In the genomic region with DNA sequence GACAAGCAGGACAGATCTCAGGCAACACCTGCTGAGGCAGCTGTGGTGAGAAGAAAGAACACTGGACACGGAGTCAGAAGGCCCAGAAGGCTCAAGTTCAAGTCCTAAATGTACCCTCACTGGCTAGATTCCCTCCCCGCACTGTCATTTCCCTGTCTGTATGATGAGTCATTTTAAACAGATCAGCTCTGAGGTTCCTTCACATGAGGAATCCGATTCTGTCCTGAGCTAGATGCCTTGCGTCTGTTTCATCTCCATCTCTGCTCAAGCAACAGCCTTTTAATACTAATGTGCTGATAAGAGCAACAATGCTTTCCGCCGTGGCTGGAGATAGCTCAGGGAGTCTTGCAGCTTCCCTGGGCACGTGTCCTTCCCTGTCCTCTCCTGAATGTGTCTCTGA, we compare ENCODE assay signal across 21 mouse cellular contexts. TPM values are rescaled to one million over a fixed set of nuclear protein-coding genes. Genes with fewer than 3 reads are reported as not detected.
DNase-seq lines count a peak whose midpoint lies in the region; ATAC-seq and TF ChIP-seq lines count a peak whose summit lies in the region.
"Had no signal": no experiment of that assay in that cellular context is flagged by ENCODE, and none has a peak within 500 bp of the region (broad histone marks: within the 10 kb centered on the region; RNA-seq: fewer than 3 reads in every experiment).

No protein-coding gene starts in this region.

- 22% methylated on average over 7 of the region's 7 CpGs for WGBS in heart, embryonic 10.5 days
- 79% methylated on average over 7 of the region's 7 CpGs for WGBS in midbrain, embryonic 10.5 days
- WGBS in midbrain, embryonic 11.5 days: 82% methylated on average over 7 of the region's 7 CpGs
- 53% methylated on average over 7 of the region's 7 CpGs for WGBS in liver, postnatal 0 days (ENCODE audit: insufficient replicate concordance)

- H3K36me3 ChIP-seq in heart, embryonic 10.5 days: no peaks in the 10 kb centered on the region
- no peaks in the 10 kb centered on the region for H3K36me3 ChIP-seq in midbrain, embryonic 10.5 days
- no peaks in the 10 kb centered on the region for H3K36me3 ChIP-seq in midbrain, embryonic 11.5 days (ENCODE audit: control insufficient read depth, insufficient read depth, low read length)
- H3K36me3 ChIP-seq in liver, postnatal 0 days (replicated peaks; ENCODE audit: insufficient read depth, low read length): no peaks in the 10 kb centered on the region
- H3K36me3 ChIP-seq: embryonic facial prominence, embryonic 10.5 days; intestine, embryonic 15.5 days; kidney, embryonic 15.5 days; limb, embryonic 10.5 days had no signal

- no peak for TF ChIP-seq EP300 in liver, postnatal 0 days (IDR thresholded peaks at IDR 0.05; ENCODE audit: low read depth)

- peak; percentile 31 for DNase-seq in adrenal gland, adult 2 months
- DNase-seq in adrenal gland, adult 8-10 months: no peak
- no peak for DNase-seq in heart, embryonic 10.5 days (ENCODE audit: low spot score)
- DNase-seq in heart, postnatal 4 days: no peak
- DNase-seq in midbrain, embryonic 10.5 days (ENCODE audit: low spot score): no peak
- no peak for DNase-seq in midbrain, embryonic 11.5 days (ENCODE audit: low spot score, missing footprints)
- no peak for DNase-seq in liver, postnatal 0 days
- no peak for DNase-seq in urinary bladder, postnatal 25 days (ENCODE audit: low spot score)
- DNase-seq: cerebellum, postnatal 36 days; gastrocnemius, postnatal 14 days; heart, postnatal 10 days; layer of hippocampus, postnatal 36 days; thymus, postnatal 14 days had no signal

- no peak overlapping the region for H3K9ac ChIP-seq in midbrain, embryonic 11.5 days (ENCODE audit: low read length)
- H3K9ac ChIP-seq in liver, postnatal 0 days (replicated peaks): no peak overlapping the region
- H3K9ac ChIP-seq: intestine, embryonic 15.5 days; kidney, embryonic 15.5 days had no signal

- H3K27ac ChIP-seq in heart, embryonic 10.5 days: peak overlapping the region; percentile 23; the same call in 1 of the 2 replicates
- peak overlapping the region; percentile 60; the same call in 1 of the 2 replicates for H3K27ac ChIP-seq in midbrain, embryonic 10.5 days (replicated peaks)
- no peak overlapping the region for H3K27ac ChIP-seq in midbrain, embryonic 11.5 days (ENCODE audit: low read depth, low read length)
- H3K27ac ChIP-seq in liver, postnatal 0 days (ENCODE audit: low read depth): no peak overlapping the region
- H3K27ac ChIP-seq: embryonic facial prominence, embryonic 10.5 days; intestine, embryonic 15.5 days; kidney, embryonic 15.5 days; limb, embryonic 10.5 days; stomach, postnatal 0 days had no signal

- H3K4me3 ChIP-seq in heart, embryonic 10.5 days: no peak overlapping the region
- H3K4me3 ChIP-seq in midbrain, embryonic 10.5 days: no peak overlapping the region
- no peak overlapping the region for H3K4me3 ChIP-seq in midbrain, embryonic 11.5 days (ENCODE audit: low read depth, low read length)
- no peak overlapping the region for H3K4me3 ChIP-seq in liver, postnatal 0 days (ENCODE audit: low read depth, low read length)
- H3K4me3 ChIP-seq: embryonic facial prominence, embryonic 10.5 days; intestine, embryonic 15.5 days; kidney, embryonic 15.5 days; limb, embryonic 10.5 days; myocyte had no signal

- peaks cover 60% of the 10 kb centered on the region for H3K27me3 ChIP-seq in heart, embryonic 10.5 days (ENCODE audit: insufficient read depth, poor library complexity, severe bottlenecking)
- peaks cover 3% of the 10 kb centered on the region for H3K27me3 ChIP-seq in midbrain, embryonic 10.5 days (ENCODE audit: low read depth, poor library complexity, severe bottlenecking)
- H3K27me3 ChIP-seq in midbrain, embryonic 11.5 days (ENCODE audit: control insufficient read depth, insufficient read depth, low read length): no peaks in the 10 kb centered on the region
- no peaks in the 10 kb centered on the region for H3K27me3 ChIP-seq in liver, postnatal 0 days (ENCODE audit: insufficient read depth, low read length)
- H3K27me3 ChIP-seq: intestine, embryonic 15.5 days had no signal

- no peak for TF ChIP-seq CTCF in liver, postnatal 0 days (IDR thresholded peaks at IDR 0.05; ENCODE audit: low read depth)

- peaks cover 22% of the 10 kb centered on the region for H3K4me1 ChIP-seq in heart, embryonic 10.5 days
- H3K4me1 ChIP-seq in midbrain, embryonic 10.5 days: peaks cover 57% of the 10 kb centered on the region
- peaks cover 19% of the 10 kb centered on the region for H3K4me1 ChIP-seq in midbrain, embryonic 11.5 days (ENCODE audit: control insufficient read depth, insufficient read depth, low read length)
- no peaks in the 10 kb centered on the region for H3K4me1 ChIP-seq in liver, postnatal 0 days (ENCODE audit: insufficient read depth)

- H3K9me3 ChIP-seq in heart, embryonic 10.5 days: no peaks in the 10 kb centered on the region
- no peaks in the 10 kb centered on the region for H3K9me3 ChIP-seq in midbrain, embryonic 10.5 days (replicated peaks)
- H3K9me3 ChIP-seq in midbrain, embryonic 11.5 days (ENCODE audit: control insufficient read depth, low read length): no peaks in the 10 kb centered on the region
- H3K9me3 ChIP-seq in liver, postnatal 0 days (ENCODE audit: low read length): no peaks in the 10 kb centered on the region
- H3K9me3 ChIP-seq: embryonic facial prominence, embryonic 10.5 days; intestine, embryonic 15.5 days; kidney, embryonic 15.5 days; limb, embryonic 10.5 days had no signal

- no peak overlapping the region for H3K4me2 ChIP-seq in midbrain, embryonic 11.5 days
- H3K4me2 ChIP-seq in liver, postnatal 0 days (ENCODE audit: low read depth, low read length): no peak overlapping the region
- H3K4me2 ChIP-seq: intestine, embryonic 15.5 days; kidney, embryonic 15.5 days; liver, embryonic 11.5 days had no signal

- no peak for ATAC-seq in midbrain, embryonic 11.5 days (ENCODE audit: low FRiP score)
- ATAC-seq in liver, postnatal 0 days: no peak
- ATAC-seq: intestine, embryonic 15.5 days had no signal

RNA-seq across cellular contexts. Expression of gene Cntn2, which starts 22.7 kb away (rescaled TPM):
- not detected for total RNA-seq in adrenal gland, adult 2 months (2021)
- polyA plus RNA-seq in adrenal gland, adult 2 months (2012; rRNA removed): 0.07 and 0.22 TPM in 2 replicates
- total RNA-seq in adrenal gland, adult 8-10 months (2022): under 1 TPM; 0.10 to 0.34 (median 0.18) TPM
- 0.14 and 0.67 TPM in 2 replicates for polyA plus RNA-seq in heart, embryonic 10.5 days (2016; fragmentation: Nextera tagmentation; extraction: Ambion mirVana)
- total RNA-seq in heart, postnatal 4 days (2021): 1 to 10 TPM; 2.1 to 3.0 TPM
- polyA plus RNA-seq in midbrain, embryonic 10.5 days (2016; fragmentation: Nextera tagmentation; extraction: Ambion mirVana): 14.2 and 34.9 TPM in 2 replicates
- 30.9 and 31.4 TPM in 2 replicates for polyA plus RNA-seq in midbrain, embryonic 11.5 days (2014; fragmentation: Nextera tagmentation; extraction: Ambion mirVana)
- polyA plus RNA-seq in liver, postnatal 0 days (2015; fragmentation: Nextera tagmentation; extraction: Ambion mirVana): 0.02 and 0.20 TPM in 2 replicates
- total RNA-seq: megakaryocyte progenitor cell, adult 5-6 weeks had no signal
- polyA plus RNA-seq: myocyte had no signal

RNA-seq across cellular contexts. Expression of gene Tmem81, which starts 59.7 kb away (rescaled TPM):
- total RNA-seq in adrenal gland, adult 2 months (2021): 1 to 10 TPM; 3.3 to 5.4 TPM
- 1.5 and 1.7 TPM in 2 replicates for polyA plus RNA-seq in adrenal gland, adult 2 months (2012; rRNA removed)
- 1 to 10 TPM; 4.2 to 9.0 (median 7.1) TPM for total RNA-seq in adrenal gland, adult 8-10 months (2022)
- 1.2 and 1.3 TPM in 2 replicates for polyA plus RNA-seq in heart, embryonic 10.5 days (2016; fragmentation: Nextera tagmentation; extraction: Ambion mirVana)
- total RNA-seq in heart, postnatal 4 days (2021): 1 to 10 TPM; 1.9 to 2.0 TPM
- 1.2 and 1.6 TPM in 2 replicates for polyA plus RNA-seq in midbrain, embryonic 10.5 days (2016; fragmentation: Nextera tagmentation; extraction: Ambion mirVana)
- polyA plus RNA-seq in midbrain, embryonic 11.5 days (2014; fragmentation: Nextera tagmentation; extraction: Ambion mirVana): 0.86 and 1.5 TPM in 2 replicates
- polyA plus RNA-seq in liver, postnatal 0 days (2015; fragmentation: Nextera tagmentation; extraction: Ambion mirVana): 0.62 and 0.66 TPM in 2 replicates

Comparison
In these comparisons a context has a peak if more than half of its experiments do, and no peak if none do; other contexts are left out.
1. H3K27ac ChIP-seq: peak in heart, embryonic 10.5 days (single experiment) and midbrain, embryonic 10.5 days (single experiment); none in midbrain, embryonic 11.5 days (single experiment) and liver, postnatal 0 days (single experiment).